Mouse (Mus musculus) heart, postnatal 0 days (tissue): ENCODE results near the gene Cited4.

ENCODE experiments used
- CTCF ChIP-seq: IDR thresholded peaks from 2 replicates; pipeline ENCODE4 v1.5.1; 2016; ENCODE audit warnings: antibody characterized with exemption, control low read depth, low read depth
- EP300 ChIP-seq: IDR thresholded peaks from 2 replicates; pipeline ENCODE4 v1.6.1; 2016; ENCODE audit warnings: antibody characterized with exemption, low read depth

GRCm38 (mm10) chr4:120673606-120674005, 7.2 kb downstream of the Cited4 start:
- TF ChIP-seq EP300 (no peak), CTCF (no peak)
